Mouse (Mus musculus): Measurements from ENCODE around the gene Gm4559. TPM values are rescaled to one million over a fixed set of nuclear protein-coding genes. Genes with fewer than 3 reads are reported as not detected.
"Not testable (repeated sequence)": the region's sequence is repeated elsewhere in the genome, so short reads cannot be mapped to it uniquely, and the experiment has no call there.

The Gm4559 gene
- total RNA-seq, 2 experiments from 2014 or later, result not detected

DNA sequence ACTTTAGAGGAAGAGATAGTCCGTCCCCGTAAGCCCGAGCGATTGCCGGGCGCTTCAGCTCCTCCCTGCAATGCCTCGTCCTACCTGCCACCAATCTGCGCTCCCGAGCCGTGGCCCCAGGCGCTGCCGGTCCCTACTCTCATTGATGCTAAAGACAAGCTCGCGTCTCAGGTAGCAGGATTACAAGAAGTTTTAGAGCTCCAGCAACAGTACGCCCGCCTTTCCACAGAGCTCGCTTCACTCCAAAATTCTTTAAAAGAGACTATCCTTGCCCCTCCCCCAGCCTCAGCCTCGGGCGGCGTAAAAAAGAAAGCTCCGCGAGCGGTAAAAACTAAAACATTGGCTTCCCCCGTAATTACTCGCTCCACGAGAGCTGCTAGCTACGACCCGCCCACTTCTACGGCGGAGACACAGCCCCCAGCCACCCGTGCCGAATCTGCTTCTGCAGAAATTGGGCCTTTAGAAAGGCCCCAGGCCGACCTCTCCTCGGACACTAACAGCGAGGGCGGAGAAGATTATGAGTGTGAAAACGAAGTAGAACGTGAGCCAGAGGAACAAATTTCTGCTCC is 9.9 kb upstream of the Gm4559 start:
- ATAC-seq (replicated peaks; ENCODE audit: low FRiP score, poor library complexity, severe bottlenecking), result 0 out of 2 replicates have a peak, but pooled peaks have one; percentile 24

DNA sequence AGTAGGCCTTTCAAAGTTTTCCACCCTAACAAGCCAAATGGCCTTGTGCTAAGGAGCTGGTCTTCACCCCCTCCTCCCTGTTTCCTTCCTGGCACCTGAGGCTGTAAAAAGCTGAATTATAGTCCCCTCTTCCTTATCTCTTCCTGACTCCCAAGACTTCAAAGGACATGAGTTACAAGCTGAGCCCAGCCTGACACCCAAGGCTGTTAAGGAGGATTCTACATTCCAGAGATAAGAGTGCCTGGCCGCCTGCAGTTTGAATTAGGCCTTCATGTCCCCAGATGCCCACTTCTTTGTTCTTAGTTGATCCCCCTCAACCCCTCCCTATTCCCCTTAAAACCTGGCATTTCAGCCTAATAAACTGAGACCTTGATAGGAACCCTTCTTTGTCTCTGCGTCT is 8.7 kb upstream of the Gm4559 start:
- ATAC-seq (replicated peaks; ENCODE audit: low FRiP score, poor library complexity, severe bottlenecking), result not testable (repeated sequence)

DNA sequence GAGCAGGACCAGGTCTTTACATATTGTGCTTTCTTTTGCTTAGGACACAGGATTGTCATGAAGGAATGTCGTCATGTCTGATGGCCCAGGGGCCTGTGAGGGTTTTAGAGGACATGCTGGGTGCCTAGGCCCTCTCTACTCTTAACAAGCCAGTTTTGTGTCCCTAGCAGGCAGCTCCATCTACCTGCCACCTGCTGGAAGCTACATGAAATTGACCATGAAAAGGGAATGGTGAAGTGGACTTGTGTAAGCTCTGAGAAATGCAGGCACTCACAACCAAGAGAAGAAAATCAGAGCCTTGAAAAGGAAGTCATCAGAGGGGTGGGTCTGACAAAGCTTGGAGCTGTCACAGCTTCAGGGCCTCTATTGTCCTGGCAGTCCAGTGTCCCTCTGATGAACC is 5.1 kb upstream of the Gm4559 start:
- not testable (repeated sequence) for ATAC-seq (replicated peaks; ENCODE audit: low FRiP score, poor library complexity, severe bottlenecking)

DNA sequence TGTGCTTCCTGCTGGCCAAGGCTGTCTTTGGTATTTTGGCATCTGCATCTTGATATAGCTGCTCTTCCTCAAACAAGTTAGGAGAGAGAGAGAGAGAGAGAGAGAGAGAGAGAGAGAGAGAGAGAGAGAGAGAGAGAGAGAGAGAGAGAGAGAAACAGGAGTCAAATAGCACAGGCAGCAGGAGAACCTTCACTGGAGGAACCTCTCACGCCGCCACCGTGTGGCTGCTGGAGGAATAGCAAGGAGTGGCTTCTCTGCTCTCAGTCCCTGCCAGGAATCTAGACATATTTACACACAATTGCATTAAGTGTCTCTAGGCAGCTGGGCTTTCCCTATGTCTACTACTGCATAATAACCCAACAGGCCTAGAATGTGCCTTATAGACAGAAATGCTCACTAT is 4.0 kb upstream of the Gm4559 start:
- ATAC-seq (replicated peaks; ENCODE audit: low FRiP score, poor library complexity, severe bottlenecking), result peak; percentile 78

DNA sequence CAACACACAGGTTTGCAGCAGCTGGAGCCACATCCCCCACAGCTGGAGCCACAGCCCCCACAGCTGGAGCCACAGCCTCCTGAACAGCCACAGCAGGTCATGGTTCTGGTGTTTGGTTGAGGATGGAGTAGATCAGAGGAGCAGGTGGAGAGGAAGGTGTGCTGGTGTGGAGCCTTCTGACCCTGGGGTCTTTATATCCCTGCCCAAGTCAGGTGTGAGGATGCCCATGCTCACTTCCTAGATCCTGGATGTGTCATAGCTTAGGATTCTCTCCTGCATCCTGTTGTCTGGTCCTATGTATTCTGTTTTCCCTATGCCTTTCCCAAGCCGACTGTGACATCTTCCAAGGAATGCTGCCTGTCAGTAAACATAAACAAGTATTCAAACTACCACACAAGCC is 15.9 kb downstream of the Gm4559 start, which contains the start of gene Gm2431:
TSS of gene Gm2431 (minus strand) at position 101 of the 400 bp plus-strand sequence.
- ATAC-seq (replicated peaks; ENCODE audit: low FRiP score, poor library complexity, severe bottlenecking), result not testable (repeated sequence)

DNA sequence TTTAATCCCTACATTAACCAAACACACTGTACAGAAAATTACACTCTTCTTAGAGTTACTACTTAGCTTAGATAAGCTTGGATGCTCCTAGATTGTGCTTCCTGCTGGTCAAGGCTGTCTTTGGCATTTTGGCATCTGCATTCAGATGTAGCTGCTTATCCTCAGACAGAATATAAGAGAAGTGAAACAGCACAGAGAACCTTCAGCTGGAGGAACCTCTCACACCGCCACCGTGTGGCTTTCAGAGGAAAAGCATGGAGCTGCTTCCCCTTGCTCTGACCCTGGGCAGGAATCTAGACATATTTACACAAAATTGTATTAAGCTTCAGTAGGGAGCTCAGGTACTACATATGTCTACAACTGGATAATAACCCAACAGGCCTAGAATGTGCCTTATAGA is 18.6 kb downstream of the Gm4559 start:
- ATAC-seq (replicated peaks; ENCODE audit: low FRiP score, poor library complexity, severe bottlenecking), result no peak

DNA sequence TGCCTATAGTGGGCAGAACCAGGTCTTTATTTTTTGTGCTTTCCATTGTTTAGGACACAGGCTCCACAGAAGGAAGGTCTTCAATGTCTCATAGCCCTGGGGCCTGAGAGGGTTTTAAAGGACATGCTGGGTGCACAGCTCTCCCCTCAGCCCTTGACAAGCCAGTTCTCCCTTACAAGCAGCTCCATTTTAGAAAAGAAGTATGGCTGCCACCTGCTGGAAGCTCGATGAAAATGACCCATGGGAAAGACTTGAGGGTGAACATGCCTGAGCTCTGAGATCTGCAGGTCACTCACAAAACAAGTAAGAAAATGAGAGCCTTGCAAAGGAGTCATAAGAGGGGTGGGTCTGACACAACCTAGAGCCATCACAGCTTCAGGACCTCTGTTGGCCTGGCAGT is 24.3 kb downstream of the Gm4559 start:
- no peak for ATAC-seq (replicated peaks; ENCODE audit: low FRiP score, poor library complexity, severe bottlenecking)

DNA sequence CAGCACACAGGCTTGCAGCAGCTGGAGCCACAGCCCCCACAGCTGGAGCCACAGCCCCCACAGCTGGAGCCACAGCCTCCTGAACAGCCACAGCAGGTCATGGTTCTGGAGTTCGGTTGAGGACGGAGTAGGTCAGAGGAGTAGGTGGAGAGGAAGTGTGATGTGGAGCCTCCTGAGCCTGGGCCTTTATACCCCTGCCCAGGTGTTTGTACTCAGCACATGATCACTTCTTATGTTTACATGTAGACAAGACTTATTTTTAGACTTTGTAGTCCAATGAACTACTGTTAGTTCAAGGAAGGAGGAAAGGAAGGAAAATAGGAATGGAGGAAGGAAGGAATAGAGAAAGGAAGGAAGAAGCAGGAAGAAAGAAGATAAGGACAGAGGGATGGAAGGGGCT is 33.2 kb downstream of the Gm4559 start, which contains the start of gene Gm40460:
TSS of gene Gm40460 (minus strand) at position 101 of the 400 bp plus-strand sequence.
- no peak for ATAC-seq (replicated peaks; ENCODE audit: low FRiP score, poor library complexity, severe bottlenecking)

DNA sequence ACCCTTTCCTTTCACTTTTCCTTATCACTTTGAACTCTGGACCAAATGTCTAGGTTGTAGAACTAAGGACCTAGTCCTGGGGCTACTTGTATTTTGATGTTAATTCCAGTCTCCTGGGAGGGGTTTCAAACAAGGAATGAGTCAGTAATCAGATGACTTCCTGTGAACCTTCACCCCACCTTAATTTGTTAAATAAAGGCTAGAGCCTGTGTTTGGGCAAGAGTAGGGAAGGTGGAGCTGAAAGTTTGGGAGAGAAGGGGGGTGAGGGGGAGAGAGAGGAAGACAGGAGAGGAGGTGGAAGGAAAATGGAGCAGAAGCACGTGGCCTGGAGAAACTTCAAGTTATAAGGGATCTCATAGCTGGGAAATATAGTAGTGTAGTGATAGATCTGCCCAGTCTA is 42.6 kb downstream of the Gm4559 start:
- no peak for ATAC-seq (replicated peaks; ENCODE audit: low FRiP score, poor library complexity, severe bottlenecking)

DNA sequence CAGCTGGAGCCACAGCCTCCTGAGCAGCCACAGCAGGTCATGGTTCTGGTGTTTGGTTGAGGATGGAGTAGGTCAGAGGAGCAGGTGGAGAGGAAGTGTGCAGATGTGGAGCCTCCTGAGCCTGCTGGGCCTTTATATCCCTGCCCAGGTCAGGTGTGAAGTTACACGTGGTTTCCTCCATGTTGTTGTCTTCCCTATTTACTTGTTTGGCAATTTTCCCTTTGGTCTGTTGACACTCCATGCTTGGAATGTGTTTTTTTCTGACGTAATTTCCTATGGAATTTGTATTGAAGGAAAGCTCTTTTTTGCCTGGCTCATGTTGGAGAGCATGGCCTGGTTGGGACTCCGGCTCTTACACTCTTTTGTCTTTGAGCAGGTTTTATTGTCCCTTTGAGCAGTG is 44.3 kb downstream of the Gm4559 start, which contains the start of gene Krtap5-5:
TSS of gene Krtap5-5 (minus strand) at position 101 of the 400 bp plus-strand sequence.
- ATAC-seq (replicated peaks; ENCODE audit: low FRiP score, poor library complexity, severe bottlenecking), result not testable (repeated sequence)

DNA sequence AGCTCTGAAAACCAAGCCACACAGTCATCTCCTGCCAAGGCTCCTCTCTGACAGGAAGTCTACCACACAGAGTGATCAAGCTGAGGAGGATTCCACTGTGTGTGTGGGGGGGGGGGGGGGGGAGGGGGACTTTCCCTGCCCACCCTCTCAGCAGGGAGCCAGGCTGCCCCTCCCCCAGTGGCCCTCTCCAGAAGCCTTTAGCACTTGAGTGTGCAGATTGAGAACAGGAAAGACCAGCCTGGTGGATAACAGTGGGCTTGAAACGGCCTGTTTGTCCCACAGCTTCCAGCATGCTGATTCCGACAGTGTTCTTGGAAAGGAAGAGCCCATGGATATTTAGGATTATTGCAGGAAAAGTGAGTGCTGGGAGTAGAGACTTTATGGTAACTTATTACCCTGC is 49.6 kb downstream of the Gm4559 start:
- ATAC-seq (replicated peaks; ENCODE audit: low FRiP score, poor library complexity, severe bottlenecking), result no peak

Other genes starting within 250 kb of the Gm4559 start
- 67.1 and 69.6 TPM in 2 replicates for gene Mob2, start 213.3 kb downstream of the Gm4559 start, total RNA-seq (2015; ENCODE audit: low replicate concordance)
- 75.1 and 76.9 TPM in 2 replicates for gene Mob2, start 213.3 kb downstream of the Gm4559 start, total RNA-seq (2017; ENCODE audit: low replicate concordance)
- gene Dusp8, start 178.5 kb downstream of the Gm4559 start, total RNA-seq (2015; ENCODE audit: low replicate concordance), result 13.3 and 22.2 TPM in 2 replicates
- 14.7 and 15.9 TPM in 2 replicates for gene Dusp8, start 178.5 kb downstream of the Gm4559 start, total RNA-seq (2017; ENCODE audit: low replicate concordance)
- not detected in 2 replicates for gene Gm45618, start 153.6 kb downstream of the Gm4559 start, total RNA-seq (2015; ENCODE audit: low replicate concordance)
- not detected in 2 replicates for gene Gm45618, start 153.6 kb downstream of the Gm4559 start, total RNA-seq (2017; ENCODE audit: low replicate concordance)
- gene Gm39115, start 138.3 kb downstream of the Gm4559 start, total RNA-seq (2015; ENCODE audit: low replicate concordance), result not detected in 2 replicates
- not detected in 2 replicates for gene Gm39115, start 138.3 kb downstream of the Gm4559 start, total RNA-seq (2017; ENCODE audit: low replicate concordance)
- not detected in 2 replicates for gene Gm45337, start 129.8 kb downstream of the Gm4559 start, total RNA-seq (2015; ENCODE audit: low replicate concordance)
- gene Gm45337, start 129.8 kb downstream of the Gm4559 start, total RNA-seq (2017; ENCODE audit: low replicate concordance), result not detected in 2 replicates
- not detected in 2 replicates for gene Gm29735, start 117.2 kb downstream of the Gm4559 start, total RNA-seq (2015; ENCODE audit: low replicate concordance)
- not detected in 2 replicates for gene Gm29735, start 117.2 kb downstream of the Gm4559 start, total RNA-seq (2017; ENCODE audit: low replicate concordance)
- gene Gm4553, start 108.6 kb downstream of the Gm4559 start, total RNA-seq (2015; ENCODE audit: low replicate concordance), result not detected in 2 replicates
- not detected in 2 replicates for gene Gm4553, start 108.6 kb downstream of the Gm4559 start, total RNA-seq (2017; ENCODE audit: low replicate concordance)
- not detected in 2 replicates for gene Krtap5-2, start 98.4 kb downstream of the Gm4559 start, total RNA-seq (2015; ENCODE audit: low replicate concordance)
- gene Krtap5-2, start 98.4 kb downstream of the Gm4559 start, total RNA-seq (2017; ENCODE audit: low replicate concordance), result not detected in 2 replicates
- not detected in 2 replicates for gene Gm10153, start 84.0 kb downstream of the Gm4559 start, total RNA-seq (2015; ENCODE audit: low replicate concordance)
- not detected in 2 replicates for gene Gm10153, start 84.0 kb downstream of the Gm4559 start, total RNA-seq (2017; ENCODE audit: low replicate concordance)
- gene Krtap5-3, start 73.0 kb downstream of the Gm4559 start, total RNA-seq (2015; ENCODE audit: low replicate concordance), result not detected in 2 replicates
- not detected in 2 replicates for gene Krtap5-3, start 73.0 kb downstream of the Gm4559 start, total RNA-seq (2017; ENCODE audit: low replicate concordance)
- gene Gm7579, start 62.5 kb downstream of the Gm4559 start, total RNA-seq (2015; ENCODE audit: low replicate concordance), result not detected in 2 replicates
- not detected in 2 replicates for gene Gm7579, start 62.5 kb downstream of the Gm4559 start, total RNA-seq (2017; ENCODE audit: low replicate concordance)
- not detected in 2 replicates for gene Krtap5-5, start 44.4 kb downstream of the Gm4559 start, total RNA-seq (2015; ENCODE audit: low replicate concordance)
- not detected in 2 replicates for gene Krtap5-5, start 44.4 kb downstream of the Gm4559 start, total RNA-seq (2017; ENCODE audit: low replicate concordance)
- gene Gm40460, start 33.3 kb downstream of the Gm4559 start, total RNA-seq (2015; ENCODE audit: low replicate concordance), result not detected in 2 replicates
- not detected in 2 replicates for gene Gm40460, start 33.3 kb downstream of the Gm4559 start, total RNA-seq (2017; ENCODE audit: low replicate concordance)
- not detected in 2 replicates for gene Gm2431, start 16.0 kb downstream of the Gm4559 start, total RNA-seq (2015; ENCODE audit: low replicate concordance)
- not detected in 2 replicates for gene Gm2431, start 16.0 kb downstream of the Gm4559 start, total RNA-seq (2017; ENCODE audit: low replicate concordance)
- gene Krtap5-1, start 22.8 kb upstream of the Gm4559 start, total RNA-seq (2015; ENCODE audit: low replicate concordance), result not detected in 2 replicates
- gene Krtap5-1, start 22.8 kb upstream of the Gm4559 start, total RNA-seq (2017; ENCODE audit: low replicate concordance), result not detected in 2 replicates
- not detected in 2 replicates for gene Krtap5-4, start 29.2 kb upstream of the Gm4559 start, total RNA-seq (2015; ENCODE audit: low replicate concordance)
- not detected in 2 replicates for gene Krtap5-4, start 29.2 kb upstream of the Gm4559 start, total RNA-seq (2017; ENCODE audit: low replicate concordance)
- 1.0 and 1.2 TPM in 2 replicates for gene Ifitm10, start 99.4 kb upstream of the Gm4559 start, total RNA-seq (2015; ENCODE audit: low replicate concordance)
- 0.42 TPM in 1 of 2 replicates, not detected in the other for gene Ifitm10, start 99.4 kb upstream of the Gm4559 start, total RNA-seq (2017; ENCODE audit: low replicate concordance)
- gene Gm49369, start 108.3 kb upstream of the Gm4559 start, total RNA-seq (2015; ENCODE audit: low replicate concordance), result not detected in 2 replicates
- 121 and 215 TPM in 2 replicates for gene Gm49369, start 108.3 kb upstream of the Gm4559 start, total RNA-seq (2017; ENCODE audit: low replicate concordance)
- 138 and 155 TPM in 2 replicates for gene Ctsd, start 113.7 kb upstream of the Gm4559 start, total RNA-seq (2015; ENCODE audit: low replicate concordance)
- gene Ctsd, start 113.7 kb upstream of the Gm4559 start, total RNA-seq (2017; ENCODE audit: low replicate concordance), result 126 and 150 TPM in 2 replicates
- gene Syt8, start 160.5 kb upstream of the Gm4559 start, total RNA-seq (2015; ENCODE audit: low replicate concordance), result not detected in 2 replicates
- not detected in 2 replicates for gene Syt8, start 160.5 kb upstream of the Gm4559 start, total RNA-seq (2017; ENCODE audit: low replicate concordance)
- 19.6 TPM in 1 of 2 replicates, not detected in the other for gene Tnni2, start 167.4 kb upstream of the Gm4559 start, total RNA-seq (2015; ENCODE audit: low replicate concordance)
- 2.0 and 6.4 TPM in 2 replicates for gene Tnni2, start 167.4 kb upstream of the Gm4559 start, total RNA-seq (2017; ENCODE audit: low replicate concordance)
- gene Lsp1, start 186.4 kb upstream of the Gm4559 start, total RNA-seq (2015; ENCODE audit: low replicate concordance), result 119 and 155 TPM in 2 replicates
- gene Lsp1, start 186.4 kb upstream of the Gm4559 start, total RNA-seq (2017; ENCODE audit: low replicate concordance), result 98.7 and 120 TPM in 2 replicates
- not detected in 2 replicates for gene Tnnt3, start 224.5 kb upstream of the Gm4559 start, total RNA-seq (2015; ENCODE audit: low replicate concordance)
- gene Tnnt3, start 224.5 kb upstream of the Gm4559 start, total RNA-seq (2017; ENCODE audit: low replicate concordance), result 2.0 TPM in 1 of 2 replicates, not detected in the other